Mouse (Mus musculus): ENCODE data around the gene Cd52. TPM values are rescaled to one million over a fixed set of nuclear protein-coding genes. Genes with fewer than 3 reads are reported as not detected.

The Cd52 gene
- total and polyA plus RNA-seq, 3 experiments, result 1,886 to 5,448 (median 2,306) TPM

GRCm38 (mm10) chr4:134061944-134062446, 32.9 kb downstream of the Cd52 start:
- Histone ChIP-seq H3K4me2 (ENCODE audit: insufficient read depth, low read depth, poor library complexity, severe bottlenecking) (no peak overlapping the region), H3K9me3 (replicated peaks; ENCODE audit: low read length) (no peaks in the 10 kb centered on the region), H3K4me3 (replicated peaks in 1 of 3; ENCODE audit: low read depth in 2 of 3, low read length in 2 of 3, poor library complexity in 1 of 3) (no peak overlapping the region), H3K9ac (ENCODE audit: insufficient read depth, low read depth) (no peak overlapping the region), H3K4me1 (ENCODE audit: control insufficient read depth in 1 of 2, insufficient read depth in 2 of 2) (peaks cover 8 to 24% of the 10 kb centered on the region in 2 experiments; a peak in 2 of 4 replicates), H3K27ac (ENCODE audit: insufficient read depth, low read depth) (no peak overlapping the region), H3K79me2 (replicated peaks; ENCODE audit: control insufficient read depth, extremely low read depth, insufficient read depth, poor library complexity, severe bottlenecking) (no peaks in the 10 kb centered on the region), H3K27me3 (replicated peaks) (no peaks in the 10 kb centered on the region), H3K36me3 (replicated peaks in 1 of 2; ENCODE audit: control insufficient read depth in 1 of 2, insufficient read depth in 1 of 2, low read length in 1 of 2) (no peaks in the 10 kb centered on the region)
- TF ChIP-seq POLR2AphosphoS2 (IDR thresholded peaks at IDR 0.05; ENCODE audit: low read depth, low read length), result no peak
- no peak for TF ChIP-seq ZMIZ1 (IDR thresholded peaks at IDR 0.05; ENCODE audit: low read depth, low read length)
- TF ChIP-seq SMC3 (IDR thresholded peaks at IDR 0.05; ENCODE audit: low read depth, low read length), result no peak
- no peak for TF ChIP-seq JUND (conservative IDR thresholded peaks at IDR 0.05; ENCODE audit: low read depth, low read length)
- DNase-seq (ENCODE audit: extremely low read depth), result no peak
- dilution Hi-C loops (cut with MboI; ENCODE audit: extremely low pct_ligation_motif_present, extremely low pct_unique_long_range_greater_than_20kb, low sequenced_read_pairs), result no loop called here
- in situ Hi-C loops (cut with MboI; ENCODE audit: low pct_ligation_motif_present, low pct_unique_long_range_greater_than_20kb, low sequenced_read_pairs), result no loop called here

GRCm38 (mm10) chr4:134061166-134061830, 33.6 kb downstream of the Cd52 start:
- in situ Hi-C loops (cut with MboI; ENCODE audit: low pct_ligation_motif_present, low pct_unique_long_range_greater_than_20kb, low sequenced_read_pairs), result no loop called here
- Histone ChIP-seq H3K79me2 (replicated peaks; ENCODE audit: control insufficient read depth, extremely low read depth, insufficient read depth, poor library complexity, severe bottlenecking) (no peaks in the 10 kb centered on the region), H3K9me3 (replicated peaks; ENCODE audit: low read length) (no peaks in the 10 kb centered on the region), H3K9ac (ENCODE audit: insufficient read depth, low read depth) (no peak overlapping the region), H3K4me2 (ENCODE audit: insufficient read depth, low read depth, poor library complexity, severe bottlenecking) (no peak overlapping the region), H3K36me3 (replicated peaks in 1 of 2; ENCODE audit: control insufficient read depth in 1 of 2, insufficient read depth in 1 of 2, low read length in 1 of 2) (no peaks in the 10 kb centered on the region), H3K4me3 (replicated peaks in 1 of 3; ENCODE audit: low read depth in 2 of 3, low read length in 2 of 3, poor library complexity in 1 of 3) (no peak overlapping the region), H3K4me1 (ENCODE audit: control insufficient read depth in 1 of 2, insufficient read depth in 2 of 2) (peaks cover 8 to 24% of the 10 kb centered on the region in 2 experiments; a peak in 2 of 4 replicates), H3K27ac (ENCODE audit: insufficient read depth, low read depth) (no peak overlapping the region), H3K27me3 (replicated peaks) (no peaks in the 10 kb centered on the region)
- TF ChIP-seq ZNF384 (IDR thresholded peaks at IDR 0.05; ENCODE audit: low read depth, low read length), result no peak
- TF ChIP-seq USF1 (IDR thresholded peaks at IDR 0.05; ENCODE audit: low read depth, low read length), result no peak
- no peak for DNase-seq (ENCODE audit: extremely low read depth)
- dilution Hi-C loops (cut with MboI; ENCODE audit: extremely low pct_ligation_motif_present, extremely low pct_unique_long_range_greater_than_20kb, low sequenced_read_pairs), result no loop called here

GRCm38 (mm10) chr4:134060135-134060865, 34.6 kb downstream of the Cd52 start, which contains the start of gene Crybg2:
Gene Crybg2, plus strand, starts transcription at chr4:134060815.
- Histone ChIP-seq H3K9ac (ENCODE audit: insufficient read depth, low read depth) (no peak within 1 kb of the TSS), H3K9me3 (replicated peaks; ENCODE audit: low read length) (no peaks in the 10 kb centered on the region), H3K36me3 (replicated peaks in 1 of 2; ENCODE audit: control insufficient read depth in 1 of 2, insufficient read depth in 1 of 2, low read length in 1 of 2) (no peaks in the 10 kb centered on the region), H3K79me2 (replicated peaks; ENCODE audit: control insufficient read depth, extremely low read depth, insufficient read depth, poor library complexity, severe bottlenecking) (no peaks in the 10 kb centered on the region), H3K4me1 (ENCODE audit: control insufficient read depth in 1 of 2, insufficient read depth in 2 of 2) (peaks cover 8 to 24% of the 10 kb centered on the region in 2 experiments; a peak in 2 of 4 replicates), H3K27me3 (replicated peaks) (no peaks in the 10 kb centered on the region), H3K4me2 (ENCODE audit: insufficient read depth, low read depth, poor library complexity, severe bottlenecking) (no peak within 1 kb of the TSS), H3K27ac (ENCODE audit: insufficient read depth, low read depth) (no peak within 1 kb of the TSS), H3K4me3 (replicated peaks in 1 of 3; ENCODE audit: low read depth in 2 of 3, low read length in 2 of 3, poor library complexity in 1 of 3) (no peak within 1 kb of the TSS)
- in situ Hi-C loops (cut with MboI; ENCODE audit: low pct_ligation_motif_present, low pct_unique_long_range_greater_than_20kb, low sequenced_read_pairs), result no loop called here
- DNase-seq (ENCODE audit: extremely low read depth), result no peak
- TF ChIP-seq CTCF (conservative IDR thresholded peaks at IDR 0.05 in 1 of 2, IDR thresholded peaks at IDR 0.05 in 1 of 2; ENCODE audit: low read depth in 2 of 2, low read length in 2 of 2), result no peak
- TF ChIP-seq ETS1 (conservative IDR thresholded peaks at IDR 0.05; ENCODE audit: low read depth, low read length), result no peak
- no peak for TF ChIP-seq GABPA (IDR thresholded peaks at IDR 0.05; ENCODE audit: insufficient replicate concordance, low read depth, low read length)
- no peak for TF ChIP-seq USF2 (conservative IDR thresholded peaks at IDR 0.05; ENCODE audit: low read depth, low read length)
- no peak for TF ChIP-seq ZKSCAN1 (IDR thresholded peaks at IDR 0.05; ENCODE audit: borderline replicate concordance, low read depth, low read length)
- TF ChIP-seq EP300 (IDR thresholded peaks at IDR 0.05; ENCODE audit: low read length), result no peak
- dilution Hi-C loops (cut with MboI; ENCODE audit: extremely low pct_ligation_motif_present, extremely low pct_unique_long_range_greater_than_20kb, low sequenced_read_pairs), result no loop called here

All from CH12.LX (cell line).